Mouse (Mus musculus): ENCODE measurements around the gene Cutc.

Cutc gene

DNA sequence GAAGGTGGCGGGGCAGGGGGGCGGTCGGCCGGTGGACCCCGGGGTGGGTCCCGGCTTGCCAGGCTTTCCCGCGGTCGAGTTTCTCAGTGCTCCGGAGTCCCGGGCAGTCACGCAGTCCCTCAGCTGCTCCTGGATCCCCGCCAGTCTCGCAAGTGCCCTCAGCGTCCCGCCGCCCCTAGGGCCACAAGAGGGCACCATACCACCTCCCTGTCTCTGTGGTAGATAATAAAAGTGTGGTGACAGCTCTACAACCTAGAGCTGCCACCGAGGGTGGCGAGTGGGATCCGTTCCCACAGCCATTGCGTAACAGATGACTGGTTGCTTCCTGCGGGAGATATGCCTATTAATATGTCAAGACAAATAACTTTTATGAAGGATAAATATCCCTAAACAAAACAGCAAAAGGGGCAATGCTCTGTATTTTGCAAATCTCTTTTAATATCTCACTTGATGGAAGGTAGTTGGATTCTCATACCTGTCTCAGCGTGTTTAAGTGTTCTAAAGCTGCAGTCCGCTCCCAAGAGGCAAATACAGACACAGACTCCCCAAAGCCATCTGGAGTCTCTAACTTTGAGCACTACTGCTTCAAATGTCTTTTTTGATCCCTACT, 535 bp downstream of the Cutc start:
- in situ Hi-C loops (cut with MboI, MseI) = loop anchor here (5.0 kb wide), 1 partner anchor 976 kb away; the partner anchor contains the start of gene Hps1

DNA sequence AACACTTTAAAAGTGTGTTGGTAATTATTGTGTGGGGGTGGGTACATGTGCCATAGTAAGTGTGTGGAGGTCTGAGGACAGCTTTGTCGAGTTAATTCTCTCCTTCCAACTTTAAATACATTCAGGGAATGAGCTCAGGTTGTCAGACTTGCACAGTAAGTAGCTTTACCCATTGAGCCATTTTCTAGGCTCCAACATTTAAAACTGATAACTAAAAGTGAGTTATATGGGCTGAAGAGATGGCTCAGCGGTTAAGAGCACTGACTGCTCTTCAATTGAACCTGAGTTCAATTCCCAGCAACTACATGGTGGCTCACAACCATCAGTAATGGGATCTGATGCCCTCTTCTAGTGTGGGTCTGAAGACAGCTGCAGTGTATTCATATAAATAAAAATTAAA, 1.4 kb downstream of the Cutc start:
- in situ Hi-C loops (cut with MboI, MseI) = loop anchor here (5.0 kb wide), 1 partner anchor 977 kb away; the partner anchor contains the start of gene Hps1

DNA sequence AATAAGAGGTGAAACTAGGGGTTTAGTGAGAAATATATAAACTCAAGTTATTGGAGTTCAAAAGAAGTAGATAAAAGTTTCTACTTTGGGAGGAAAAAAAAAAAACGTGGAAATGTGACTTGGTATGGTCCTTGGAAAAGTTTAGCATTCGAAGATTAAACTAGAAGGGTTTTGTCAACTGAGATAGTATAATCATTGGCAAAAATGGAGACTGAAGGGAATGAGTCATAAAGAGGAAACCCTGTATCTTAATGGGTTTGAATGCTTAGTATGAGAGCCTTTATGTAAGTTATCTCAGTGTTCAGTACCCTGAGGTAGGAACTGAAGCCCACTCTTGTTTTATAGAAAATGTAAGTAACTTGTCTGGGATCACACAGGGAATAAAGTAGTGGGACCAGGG, 2.1 kb downstream of the Cutc start:
- in situ Hi-C loops (cut with MboI, MseI) = loop anchor here (5.0 kb wide), 2 partner anchors 78 to 978 kb away; partner anchors contain the start of gene Hps1

DNA sequence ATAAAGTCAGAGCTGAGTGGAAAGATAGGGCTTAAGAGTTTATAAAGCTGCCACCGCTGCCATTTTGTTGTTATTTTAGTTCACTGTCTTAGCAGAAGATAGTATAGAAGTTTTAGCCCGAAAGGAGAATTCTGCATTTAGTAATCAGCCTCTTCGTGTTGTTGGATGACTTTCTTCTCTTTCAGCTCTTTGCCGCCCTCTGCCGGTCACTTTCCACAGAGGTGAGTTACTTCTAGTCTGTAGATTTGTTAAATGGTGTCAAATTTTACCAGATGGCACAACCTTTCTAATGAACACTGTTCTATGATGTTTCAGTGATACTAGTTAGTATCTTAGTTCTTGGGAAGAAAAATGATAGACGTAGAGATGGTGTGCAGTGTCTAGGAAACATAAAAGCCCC, 7.7 kb downstream of the Cutc start:
- in situ Hi-C loops (cut with MboI, MseI) = no loop called here

DNA sequence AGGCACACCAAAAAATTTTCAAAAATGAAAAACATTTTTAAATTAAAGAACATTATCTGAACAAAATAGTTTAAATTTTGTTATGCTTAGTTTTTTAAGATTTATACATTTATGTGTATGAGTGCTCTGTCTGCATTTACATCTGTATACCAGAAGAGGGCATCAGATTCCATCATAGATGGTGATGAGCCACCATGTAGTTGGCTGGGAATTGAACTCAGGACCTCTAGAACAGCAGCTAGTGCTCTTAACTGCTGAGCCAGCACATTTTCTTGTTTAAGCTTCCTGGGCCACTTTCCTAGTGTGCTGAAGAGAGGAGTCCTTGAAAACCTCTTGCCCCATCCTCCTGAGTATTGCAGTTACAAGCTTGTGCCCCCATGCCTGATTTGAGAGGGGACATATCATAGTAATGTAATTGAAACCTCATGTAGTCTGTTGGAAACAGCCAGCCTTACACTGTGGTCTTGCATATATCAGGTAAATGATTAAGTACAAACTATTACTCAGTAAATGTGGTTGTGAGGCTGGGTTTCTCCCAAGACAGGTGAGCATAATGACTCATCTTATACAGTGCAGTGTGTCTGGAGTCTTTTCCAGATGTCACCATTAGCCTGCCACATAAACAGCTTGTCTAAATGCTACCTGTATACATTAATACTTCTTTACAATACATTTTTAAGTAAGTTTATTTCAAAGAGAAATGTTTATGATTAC, 8.9 kb downstream of the Cutc start:
- in situ Hi-C loops (cut with MboI, MseI) = no loop called here

DNA sequence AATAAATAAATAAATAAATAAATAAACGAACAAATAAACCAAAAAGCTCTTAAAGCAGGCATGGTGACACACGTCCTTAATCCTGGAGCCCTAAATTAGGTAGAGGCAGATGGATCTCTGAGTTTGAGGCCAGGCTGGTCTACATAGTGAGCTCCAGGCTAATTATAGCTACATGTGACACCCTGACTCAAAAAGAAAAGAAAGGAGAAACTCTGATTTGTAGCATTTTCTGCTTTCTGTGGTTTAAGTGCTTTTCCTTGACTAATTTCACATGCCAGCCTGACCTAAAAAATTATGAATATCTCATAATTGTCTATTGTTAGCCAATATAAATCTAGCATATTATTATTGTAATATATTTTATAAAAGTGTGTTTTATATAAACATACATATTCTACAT, 9.6 kb downstream of the Cutc start:
- in situ Hi-C loops (cut with MboI, MseI) = no loop called here

DNA sequence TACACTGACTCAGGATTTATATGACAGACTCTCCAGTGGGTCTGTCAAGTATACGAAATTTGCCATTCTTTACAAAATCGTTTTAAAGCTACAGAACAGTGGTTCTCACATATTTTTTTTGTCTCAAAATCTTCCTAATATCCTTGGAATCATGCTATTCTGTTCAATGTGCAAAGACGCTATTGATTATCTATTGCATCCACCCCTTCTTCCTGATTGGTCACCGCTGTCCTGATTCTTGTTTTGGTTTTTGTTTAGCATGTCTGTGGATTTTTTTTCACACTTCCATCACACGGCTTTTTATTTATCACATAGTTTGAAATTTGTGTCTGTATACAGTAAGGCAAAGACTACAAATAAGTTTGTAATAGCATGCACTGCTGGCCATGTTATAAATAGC, 13.7 kb downstream of the Cutc start:
- in situ Hi-C loops (cut with MboI, MseI) = no loop called here

DNA sequence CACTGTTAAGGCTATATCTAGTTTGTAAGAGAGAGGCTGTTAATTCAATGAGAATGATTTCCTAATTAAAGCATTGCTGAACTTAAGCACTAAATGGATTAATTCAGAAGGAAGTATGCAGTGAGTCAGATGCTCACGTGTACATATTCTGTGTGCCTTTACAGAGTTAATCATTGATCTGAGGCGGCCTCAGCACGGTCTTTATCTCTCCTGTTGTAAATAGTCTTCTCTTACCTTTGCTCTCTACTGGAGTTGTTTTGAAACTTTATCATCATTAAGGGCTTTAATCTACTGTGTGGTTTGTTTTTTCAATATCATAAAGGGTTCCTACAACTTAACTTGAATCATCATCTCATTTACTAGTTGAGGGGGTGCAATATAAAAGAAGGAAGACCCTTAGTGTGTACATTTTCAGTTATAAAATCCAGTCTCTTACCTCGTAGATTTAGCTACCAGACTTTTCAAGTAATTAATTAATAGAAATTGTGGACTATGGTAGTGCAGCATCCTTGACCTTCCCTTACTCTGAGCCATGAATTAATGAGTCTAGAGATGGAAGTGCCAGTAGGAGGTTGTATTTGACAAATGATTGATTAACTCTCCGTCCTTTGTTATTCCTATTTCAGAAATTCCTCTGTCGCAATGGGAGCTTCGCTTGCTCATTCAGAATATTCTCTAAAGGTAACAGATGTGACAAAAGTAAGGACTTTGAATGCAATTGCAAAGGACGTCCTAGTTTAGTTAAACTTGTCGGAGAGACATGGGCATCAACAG, 14.9 kb downstream of the Cutc start:
- in situ Hi-C loops (cut with MboI, MseI) = no loop called here

DNA sequence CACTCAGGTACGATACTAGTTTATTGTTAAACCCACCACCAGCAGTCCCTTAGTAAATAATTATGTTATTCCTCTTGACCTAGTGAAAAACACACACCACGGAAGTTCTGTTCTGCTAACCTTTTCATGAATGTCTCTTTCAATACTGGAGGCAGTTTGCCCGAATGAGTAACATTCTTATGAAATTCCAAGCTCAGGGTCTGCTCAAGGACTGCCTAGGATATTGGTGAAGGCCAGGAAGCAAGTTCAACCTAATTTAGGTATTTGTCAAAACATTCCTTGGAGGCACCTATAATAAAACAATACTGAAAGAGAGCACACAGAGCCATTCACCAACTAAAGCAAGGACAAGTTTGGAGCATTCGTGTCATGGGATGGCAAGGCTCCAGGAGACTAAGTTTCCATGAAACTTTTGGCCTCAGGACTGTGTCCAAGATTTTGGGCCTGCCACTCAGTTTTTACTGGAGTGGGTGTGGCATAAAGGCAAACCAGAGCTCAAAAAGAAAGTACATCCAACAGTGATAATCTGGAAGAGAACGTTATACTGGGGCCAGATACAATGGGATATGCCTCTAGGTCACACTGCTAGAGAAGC, 16.7 kb downstream of the Cutc start:
- in situ Hi-C loops (cut with MboI, MseI) = no loop called here

DNA sequence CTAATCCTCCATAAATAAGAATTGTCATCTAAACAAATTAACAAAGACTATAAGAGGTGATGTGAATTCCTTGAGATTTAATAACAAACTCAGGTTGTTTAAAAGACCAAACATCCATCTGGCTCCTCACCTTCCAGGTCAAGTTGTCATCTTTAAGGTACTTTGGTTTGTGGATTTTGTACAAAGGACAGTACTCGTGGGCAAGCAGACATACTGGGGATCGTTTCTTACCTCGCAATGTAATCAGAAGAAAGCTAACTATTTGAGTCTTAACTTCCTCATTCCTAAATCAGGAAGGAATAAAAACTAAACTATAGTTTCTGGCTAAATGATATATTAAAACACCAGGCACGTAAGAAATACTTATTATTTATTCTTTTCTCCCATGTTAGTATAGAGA, 17.8 kb downstream of the Cutc start:
- in situ Hi-C loops (cut with MboI, MseI) = no loop called here

DNA sequence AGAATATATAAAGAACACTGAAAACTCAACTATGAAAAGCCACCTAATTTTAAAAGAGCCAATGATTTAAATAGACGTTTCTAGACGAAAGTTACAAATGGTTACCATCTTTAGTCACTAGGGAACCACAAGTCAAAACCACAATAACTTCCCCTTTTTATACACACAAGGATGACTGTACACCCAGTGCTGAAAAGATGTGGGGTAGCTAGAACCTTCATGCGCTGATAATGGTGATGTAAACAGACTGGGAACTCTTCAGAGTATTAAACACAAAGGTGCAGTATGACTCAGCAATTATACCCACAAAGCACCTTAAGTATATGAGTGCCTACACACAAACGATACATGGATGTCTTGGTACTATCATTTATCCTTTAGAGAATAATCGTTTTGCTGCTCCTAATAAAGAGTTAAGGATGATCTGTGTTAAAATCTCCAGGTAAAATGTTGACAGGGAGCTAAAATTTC, 18.7 kb downstream of the Cutc start:
- in situ Hi-C loops (cut with MboI, MseI) = no loop called here

DNA sequence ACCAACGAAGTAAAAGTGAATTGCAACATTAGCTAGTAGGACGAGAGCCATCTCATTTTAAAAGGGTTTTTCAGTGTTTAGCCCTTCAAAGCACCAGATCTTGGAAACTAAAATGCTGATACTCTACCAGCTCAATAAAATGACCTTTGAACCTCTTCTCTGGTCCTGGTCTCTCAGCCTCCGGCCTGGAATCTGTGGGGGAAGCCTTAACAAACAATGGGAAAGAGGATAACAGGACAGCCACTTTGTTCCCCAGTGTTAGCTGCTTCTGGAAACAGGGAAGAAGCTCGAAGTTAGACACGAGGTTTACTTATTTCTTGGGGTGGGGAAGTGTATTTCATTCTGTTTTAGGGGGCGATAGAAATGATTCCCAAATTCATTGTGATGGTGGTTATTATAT, 19.5 kb downstream of the Cutc start:
- in situ Hi-C loops (cut with MboI, MseI) = no loop called here

DNA sequence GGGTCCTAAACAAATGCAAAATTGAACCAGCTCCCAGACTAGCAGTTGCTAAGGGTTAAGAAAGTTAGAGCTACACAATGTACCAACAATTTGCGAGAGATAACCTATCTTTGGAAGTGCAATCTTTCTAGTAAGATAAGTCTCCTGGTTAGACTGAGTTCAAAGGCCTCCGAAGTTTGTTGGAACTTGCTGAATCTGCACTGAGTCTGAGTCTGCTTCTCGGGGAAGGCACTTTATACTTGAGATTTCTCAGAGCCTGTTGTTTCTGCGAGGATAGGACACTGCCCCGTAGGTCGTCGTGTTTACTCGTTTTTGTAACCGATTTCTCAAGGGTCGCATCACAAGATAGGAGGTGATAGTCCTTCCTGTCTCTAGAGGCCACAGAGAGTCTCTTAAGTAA, 22.6 kb downstream of the Cutc start:
- in situ Hi-C loops (cut with MboI, MseI) = no loop called here

DNA sequence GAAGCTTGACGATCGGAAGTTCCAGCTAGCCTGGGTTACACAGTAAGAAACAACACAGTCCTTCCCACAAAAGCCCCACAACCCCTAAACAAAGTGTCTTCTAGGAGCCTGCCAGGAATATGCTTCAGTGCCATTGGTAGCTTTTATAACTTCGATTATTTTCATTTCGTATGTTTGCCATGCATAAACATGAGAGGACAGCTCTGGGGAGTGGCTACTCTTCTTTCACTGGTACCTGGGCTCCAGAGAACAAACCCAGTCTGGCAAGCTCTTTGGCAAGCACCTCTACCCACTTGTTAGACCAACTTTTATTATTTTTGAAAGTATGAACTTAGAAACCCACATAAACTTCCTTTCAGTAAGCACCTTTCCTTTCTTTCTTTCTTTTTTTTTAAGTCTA, 23.8 kb downstream of the Cutc start:
- in situ Hi-C loops (cut with MboI, MseI) = no loop called here

DNA sequence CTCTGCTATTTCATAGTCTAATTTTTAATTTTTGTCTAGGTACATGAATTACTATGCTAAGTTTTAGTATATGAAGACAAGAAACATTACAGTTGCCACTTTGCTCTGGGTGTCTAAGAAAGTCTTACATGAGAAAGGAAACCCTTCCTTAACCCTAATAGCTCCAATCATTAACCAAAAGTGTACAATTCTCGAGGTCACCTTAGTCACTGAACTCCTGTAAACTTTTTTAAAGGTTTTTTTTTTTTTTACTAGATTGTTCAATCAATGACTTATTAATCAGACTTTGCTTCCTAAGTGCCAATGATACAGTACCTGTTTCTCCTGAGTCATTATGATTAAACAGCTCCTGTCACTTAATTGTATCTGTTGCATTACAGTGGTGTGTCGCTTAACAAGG, 24.5 kb downstream of the Cutc start:
- in situ Hi-C loops (cut with MboI, MseI) = no loop called here

DNA sequence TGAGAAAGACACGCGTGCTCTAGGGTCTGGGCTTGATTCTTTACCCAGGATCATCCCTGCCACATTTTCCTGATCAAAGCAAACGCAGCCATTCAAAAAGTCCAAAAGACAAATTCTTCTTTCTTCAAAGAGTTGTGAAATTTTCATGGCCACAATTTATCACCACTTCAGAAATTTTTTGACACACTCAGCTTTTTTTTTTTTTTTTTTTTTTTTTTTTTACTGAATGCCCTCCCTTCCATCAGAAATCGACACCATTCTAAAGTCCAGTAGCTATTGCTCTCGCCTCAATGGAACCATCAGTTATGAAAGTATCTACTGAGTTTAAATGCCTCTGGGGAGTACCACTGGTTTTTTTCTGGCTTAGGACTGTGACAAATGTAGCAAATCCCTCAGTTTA, 27.6 kb downstream of the Cutc start:
- in situ Hi-C loops (cut with MboI, MseI) = no loop called here

DNA sequence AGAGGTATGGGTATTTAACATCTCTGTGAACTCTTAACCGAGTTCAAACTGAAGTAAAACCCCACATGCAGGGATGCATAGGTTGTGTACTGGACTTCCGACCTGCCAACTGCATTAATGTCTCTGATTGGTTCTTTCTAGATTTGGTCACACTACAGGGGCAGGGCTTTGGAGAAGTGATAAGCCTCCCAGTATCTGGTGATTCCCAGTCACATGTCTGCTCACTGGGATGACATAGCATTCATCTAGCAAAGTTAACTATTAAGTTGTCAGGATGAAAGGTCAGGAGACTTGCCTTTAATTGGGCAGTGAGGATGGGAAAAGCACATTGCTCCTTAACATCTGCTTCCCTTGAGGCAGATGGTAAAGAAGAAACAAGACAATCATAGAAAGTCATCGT, 29.2 kb downstream of the Cutc start, which contains the start of gene Abcc2:
TSS of gene Abcc2 (plus strand) at position 213 of the 400 bp plus-strand sequence.
- in situ Hi-C loops (cut with MboI, MseI) = no loop called here

DNA sequence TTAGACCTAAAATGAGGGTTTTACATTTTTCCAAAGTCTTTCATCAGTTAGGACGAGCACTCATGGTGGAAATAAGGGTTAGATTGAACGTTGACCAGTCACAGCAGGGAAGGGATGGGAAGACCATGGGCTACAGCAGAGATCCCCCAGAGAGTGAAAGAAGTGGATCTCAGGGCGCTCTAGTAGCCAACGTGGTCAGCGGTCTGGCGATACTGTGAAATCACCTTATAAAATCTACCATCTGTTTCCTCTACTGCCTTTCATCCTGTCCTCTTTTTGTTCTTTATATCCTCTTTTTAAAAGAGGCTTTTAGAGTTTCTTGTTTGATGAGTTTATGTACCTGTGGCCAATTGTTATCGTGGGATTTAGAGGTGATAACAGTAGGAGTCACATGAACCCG, 32.0 kb downstream of the Cutc start:
- in situ Hi-C loops (cut with MboI, MseI) = no loop called here

DNA sequence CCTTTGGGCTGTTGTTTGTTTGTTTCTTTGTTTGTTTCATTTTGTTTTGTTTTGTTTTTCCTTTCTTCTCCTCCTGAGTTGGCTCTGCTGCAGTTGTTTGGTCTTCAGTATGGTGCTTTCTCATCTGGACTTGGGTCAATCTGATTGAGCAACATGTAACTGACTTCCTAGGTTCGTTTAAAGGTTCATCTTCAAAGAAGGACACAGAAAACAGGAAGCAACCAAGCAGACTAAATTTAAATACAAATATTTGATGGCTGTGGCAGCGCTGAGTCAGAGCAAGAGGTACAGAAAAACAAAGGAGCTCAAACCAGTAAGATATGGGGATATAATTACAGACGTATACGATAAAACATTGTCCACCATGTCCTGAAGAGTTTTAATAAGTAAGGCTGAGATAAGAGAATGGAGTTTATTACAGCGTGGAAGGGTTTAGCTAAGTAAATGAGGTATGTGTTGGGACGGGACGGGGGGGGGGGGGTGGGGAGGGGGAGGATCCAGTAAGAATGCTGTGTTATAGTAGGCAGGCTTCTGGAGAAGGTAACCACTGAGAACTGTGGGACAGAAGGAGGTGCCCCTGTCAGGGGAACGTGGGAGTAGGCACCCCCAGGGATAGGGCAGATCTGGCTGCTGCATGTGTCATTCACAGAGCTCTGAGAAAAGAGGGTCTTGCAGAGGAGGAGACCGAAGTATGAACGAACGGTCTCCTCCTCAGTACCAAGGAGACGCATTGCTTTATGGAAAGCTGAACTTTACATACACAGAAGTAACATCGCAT, 33.6 kb downstream of the Cutc start:
- in situ Hi-C loops (cut with MboI, MseI) = no loop called here

DNA sequence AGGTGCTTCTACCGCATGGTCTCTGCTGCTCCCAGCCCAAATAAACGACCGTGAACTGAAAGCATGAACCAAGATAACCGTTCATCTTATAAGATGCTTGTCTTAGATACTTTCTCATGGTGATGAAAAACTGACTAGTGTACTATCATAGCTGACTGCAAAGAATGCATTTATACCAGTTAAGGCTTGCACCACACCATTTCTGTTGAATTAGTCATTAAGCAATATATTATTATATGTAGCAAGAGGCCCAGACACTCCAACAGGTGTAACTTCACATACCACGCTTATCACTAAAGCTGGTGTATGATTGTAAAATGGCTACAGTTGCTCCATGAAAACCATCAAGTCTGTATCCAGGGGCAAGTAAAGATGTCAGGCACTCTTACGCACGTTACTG, 37.0 kb downstream of the Cutc start:
- in situ Hi-C loops (cut with MboI, MseI) = no loop called here

DNA sequence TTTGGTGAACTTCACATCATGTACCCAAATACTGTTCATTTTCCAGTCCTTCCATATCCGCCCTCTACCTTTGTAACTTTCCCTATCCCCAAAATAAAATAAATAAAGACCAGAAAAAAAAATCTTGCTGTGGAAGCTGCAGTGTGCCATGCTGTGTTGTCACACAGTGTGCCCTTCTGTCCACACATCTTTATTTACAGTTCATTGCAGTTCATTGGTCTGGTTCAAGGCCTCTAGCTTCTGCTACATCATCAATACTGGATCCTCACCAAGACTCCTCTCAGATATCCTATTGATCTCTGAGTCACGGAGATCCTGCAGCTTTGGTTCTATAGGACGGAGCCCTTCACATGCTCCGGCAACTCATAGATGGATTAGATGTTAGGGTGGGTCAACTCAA, 39.7 kb downstream of the Cutc start:
- in situ Hi-C loops (cut with MboI, MseI) = no loop called here

Data from regulatory T cell (primary cell).